Mouse (Mus musculus) ES-E14 (cell line): ENCODE data around the gene Acsl4. TPM values are rescaled to one million over a fixed set of nuclear protein-coding genes. Genes with fewer than 3 reads are reported as not detected.

ENCODE experiments used
- DNase-seq: peaks from one replicate; pipeline ENCODE4 v3.0.0-alpha.2; 2013; ENCODE audit warnings: low read depth, low spot score
- H3K27ac ChIP-seq: 2 replicates; pipeline ENCODE4 v1.5.1; 2012; ENCODE audit warnings: low read depth, mild to moderate bottlenecking, low read length, moderate library complexity, mixed read lengths; ENCODE audit not compliant: poor library complexity, insufficient read depth, severe bottlenecking
- H3K36me3 ChIP-seq: 2 replicates; pipeline ENCODE4 v1.6.1; 2012; ENCODE audit warnings: mild to moderate bottlenecking, low read length, moderate library complexity, mixed read lengths; ENCODE audit not compliant: control insufficient read depth, poor library complexity, insufficient read depth, severe bottlenecking
- H3K4me1 ChIP-seq, 2 experiments: fragments of 150-350 bp in 1 of 2; sonication (generic) in 1 of 2; 2 replicates each; pipeline ENCODE4 v1.6.1; 2012; ENCODE audit warnings: low read length in 2 of 2, mild to moderate bottlenecking in 1 of 2, mixed read lengths in 1 of 2; ENCODE audit not compliant: control insufficient read depth in 2 of 2, insufficient read depth in 2 of 2, poor library complexity in 1 of 2
- H3K4me3 ChIP-seq, 2 experiments: fragments of 150-350 bp in 1 of 2; sonication (generic) in 1 of 2; 2 replicates each; pipeline ENCODE4 v1.5.1; 2012; ENCODE audit warnings: low read length in 2 of 2, low read depth in 1 of 2, mild to moderate bottlenecking in 1 of 2, mixed read lengths in 1 of 2; ENCODE audit not compliant: insufficient read depth in 1 of 2, poor library complexity in 1 of 2, severe bottlenecking in 1 of 2
- H3K9ac ChIP-seq: 2 replicates; pipeline ENCODE4 v1.6.1; 2012; ENCODE audit warnings: low read depth, mild to moderate bottlenecking, low read length, mixed read lengths; ENCODE audit not compliant: poor library complexity, insufficient read depth, severe bottlenecking
- H3K9me3 ChIP-seq: fragments of 150-350 bp; sonication (generic); 2 replicates; pipeline ENCODE4 v1.6.1; 2012; ENCODE audit warnings: low read depth, mild to moderate bottlenecking, low read length; ENCODE audit not compliant: control insufficient read depth, insufficient read depth
- CHD2 ChIP-seq: IDR thresholded peaks from 2 replicates; pipeline ENCODE4 v1.6.1; 2014; ENCODE audit warnings: mild to moderate bottlenecking, low read depth, low read length, inconsistent platforms
- HCFC1 ChIP-seq: IDR thresholded peaks from 2 replicates; pipeline ENCODE4 v1.6.1; 2012; ENCODE audit warnings: low read length, inconsistent platforms, borderline replicate concordance; ENCODE audit not compliant: insufficient read depth
- MAFK ChIP-seq: IDR thresholded peaks from 2 replicates; pipeline ENCODE4 v1.6.1; 2014; ENCODE audit warnings: mild to moderate bottlenecking, low read depth, low read length, inconsistent platforms; ENCODE audit not compliant: insufficient read depth
- ZC3H11A ChIP-seq: IDR thresholded peaks from 2 replicates; pipeline ENCODE4 v1.6.1; 2012; ENCODE audit warnings: low read depth, mild to moderate bottlenecking, inconsistent platforms, low read length, borderline replicate concordance
- ZNF384 ChIP-seq: IDR thresholded peaks from 2 replicates; pipeline ENCODE4 v1.6.1; 2012; ENCODE audit warnings: low read depth, low read length, inconsistent platforms
- in situ Hi-C, 2 experiments: fragments of 600-800 bp; cut with MboI; formaldehyde crosslinking; loops; one replicate each; pipeline ENCODE4 v1.15.1; 2025; ENCODE audit warnings: low sequenced_read_pairs in 2 of 2, inconsistent platforms in 1 of 2; ENCODE audit not compliant: unreplicated experiment in 2 of 2
- total RNA-seq: library from RNA; depleted of rRNA; stranded (reverse); fragments of 300-350 nt; gene quantifications from 2 replicates; pipeline ENCODE4 v1.2.3, GENCODE M21; 2012; rRNA removed

Gene Acsl4
- total RNA-seq: 23.9 and 28.5 TPM in 2 replicates

GRCm38 (mm10) chrX:142390247-142390908 lies at the start of gene Acsl4:
Acsl4 (minus strand) TSS chrX:142390535.
- Histone ChIP-seq H3K27ac (peak within 1 kb of the TSS; percentile 62), H3K4me3 (peak within 1 kb of the TSS; percentile 79 to 88), H3K9ac (peak within 1 kb of the TSS; percentile 90), H3K36me3 (no peaks in the 10 kb centered on the region), H3K4me1 (peaks cover 0 to 2% of the 10 kb centered on the region in 2 experiments; a peak in 1 of 4 replicates), H3K9me3 (no peaks in the 10 kb centered on the region)
- TF ChIP-seq CHD2 (no peak), ZNF384 (peak; percentile 52; the same call in 1 of the 2 replicates)
- in situ Hi-C loops: no loop called here
- DNase-seq: peak; percentile 56

GRCm38 (mm10) chrX:142437971-142438504 lies 47.7 kb upstream of the Acsl4 start:
- Histone ChIP-seq H3K4me3 (no peak overlapping the region), H3K27ac (no peak overlapping the region; the same call in 1 of the 2 replicates), H3K36me3 (no peaks in the 10 kb centered on the region), H3K9ac (no peak overlapping the region), H3K4me1 (no peaks in the 10 kb centered on the region), H3K9me3 (no peaks in the 10 kb centered on the region)
- TF ChIP-seq ZC3H11A: no peak
- no peak for TF ChIP-seq CHD2
- TF ChIP-seq HCFC1: no peak
- no peak for TF ChIP-seq MAFK
- in situ Hi-C loops: no loop called here
- DNase-seq: peak; percentile 13

- DNase-seq: no peak
- no peak overlapping the region for H3K27ac ChIP-seq
- TF ChIP-seq ZNF384: no peak
- TF ChIP-seq MAFK: no peak
- TF ChIP-seq ZC3H11A: no peak
- TF ChIP-seq CHD2: no peak
- no peak for TF ChIP-seq HCFC1
- in situ Hi-C loops: no loop called here
- no peak overlapping the region for H3K9ac ChIP-seq
- H3K4me1 ChIP-seq: no peaks in the 10 kb centered on the region
- no peak overlapping the region for H3K4me3 ChIP-seq
- no peaks in the 10 kb centered on the region for H3K9me3 ChIP-seq
- H3K36me3 ChIP-seq: no peaks in the 10 kb centered on the region
Measured at GRCm38 (mm10) chrX:142432846-142433245, 42.5 kb upstream of the Acsl4 start.

- Histone ChIP-seq H3K36me3 (no peaks in the 10 kb centered on the region), H3K9me3 (no peaks in the 10 kb centered on the region), H3K9ac (no peak overlapping the region), H3K4me1 (no peaks in the 10 kb centered on the region), H3K4me3 (no peak overlapping the region), H3K27ac (no peak overlapping the region)
- TF ChIP-seq HCFC1 (no peak), MAFK (no peak), ZC3H11A (no peak), ZNF384 (no peak), CHD2 (no peak)
- in situ Hi-C loops: no loop called here
- DNase-seq: no peak
Measured at GRCm38 (mm10) chrX:142427111-142427510, 36.8 kb upstream of the Acsl4 start.
